Mouse (Mus musculus) hindbrain, embryonic 14.5 days (tissue): ENCODE results near the gene Map3k11. TPM values are rescaled to one million over a fixed set of nuclear protein-coding genes. Genes with fewer than 3 reads are reported as not detected.

Experiments used
- ATAC-seq: fragments of 200-750 bp; cut with Nextera tagmentation; 2 replicates; pipeline ENCODE4 v1.8.0; 2017; ENCODE audit warnings: moderate number of reproducible peaks, mild to moderate bottlenecking, moderate TSS enrichment, moderate library complexity; ENCODE audit not compliant: low FRiP score
- DNase-seq: peaks from one replicate; pipeline ENCODE4 v3.0.0-alpha.2; 2015; ENCODE audit warnings: low spot score
- H3K27ac ChIP-seq: fragments of 300-500 bp; sonication (generic); 2 replicates; pipeline ENCODE4 v1.5.1; 2014; ENCODE audit warnings: mild to moderate bottlenecking, moderate library complexity
- H3K27me3 ChIP-seq: fragments of 300-500 bp; sonication (generic); 2 replicates; pipeline ENCODE4 v1.6.1; 2014; ENCODE audit warnings: mild to moderate bottlenecking, low read length, mixed read lengths; ENCODE audit not compliant: control insufficient read depth, insufficient read depth
- H3K36me3 ChIP-seq: fragments of 300-500 bp; sonication (generic); replicated peaks from 2 replicates; pipeline ENCODE4 v1.6.1; 2014; ENCODE audit not compliant: control insufficient read depth, insufficient read depth
- H3K4me1 ChIP-seq: fragments of 300-500 bp; sonication (generic); replicated peaks from 2 replicates; pipeline ENCODE4 v1.6.1; 2014; ENCODE audit warnings: antibody characterized with exemption, low read length, mixed read lengths; ENCODE audit not compliant: control insufficient read depth, insufficient read depth
- H3K4me2 ChIP-seq: fragments of 300-500 bp; sonication (generic); replicated peaks from 2 replicates; pipeline ENCODE4 v1.6.1; 2014; ENCODE audit warnings: mild to moderate bottlenecking, moderate library complexity
- H3K4me3 ChIP-seq: fragments of 300-500 bp; sonication (generic); replicated peaks from 2 replicates; pipeline ENCODE4 v1.5.1; 2014; ENCODE audit warnings: mild to moderate bottlenecking, low read length
- H3K9ac ChIP-seq: fragments of 300-500 bp; sonication (generic); 2 replicates; pipeline ENCODE4 v1.6.1; 2014
- H3K9me3 ChIP-seq: fragments of 300-500 bp; sonication (generic); 2 replicates; pipeline ENCODE4 v1.6.1; 2016; ENCODE audit warnings: low read length; ENCODE audit not compliant: control insufficient read depth
- WGBS: fragments of 180-500 bp; shearing (Covaris S2); extraction: QIAGEN DNeasy Blood & Tissue Kit; methylation state at CpG from one replicate; pipeline ENCODE4 v1.1.7; 2014; 5-methylcytosine and 5-hydroxymethylcytosine counted together
- polyA plus RNA-seq: library from polyadenylated mRNA; unstranded; fragments of >200 nt; fragmentation: Nextera tagmentation; extraction: Ambion mirVana; gene quantifications from 2 replicates; pipeline ENCODE4 v1.2.1, GENCODE M21; 2014

Gene Map3k11
- polyA plus RNA-seq, 1 experiment from 2014 or later, result 11.5 TPM

- 19% methylated on average over 43 of the region's 43 CpGs for WGBS
- Histone ChIP-seq H3K4me3 (peak overlapping the region; percentile 11; the same call in 1 of the 2 replicates), H3K9ac (peak overlapping the region; percentile 35), H3K36me3 (peaks cover 77% of the 10 kb centered on the region), H3K27me3 (no peaks in the 10 kb centered on the region), H3K27ac (no peak overlapping the region), H3K4me1 (peaks cover 14% of the 10 kb centered on the region), H3K9me3 (no peaks in the 10 kb centered on the region), H3K4me2 (peak overlapping the region; percentile 42)
- DNase-seq (peak; percentile 67), ATAC-seq (peak; percentile 60; the same call in 1 of the 2 replicates)
These were observed 27.5 kb downstream of the Map3k11 start for GRCm38 (mm10) chr19:5715793-5716688.

GRCm38 (mm10) chr19:5716955-5717354 is 28.4 kb downstream of the Map3k11 start:
- no peaks in the 10 kb centered on the region for H3K9me3 ChIP-seq
- DNase-seq (no peak), ATAC-seq (no peak)
- peaks cover 14% of the 10 kb centered on the region for H3K4me1 ChIP-seq
- no peak overlapping the region for H3K4me2 ChIP-seq
- H3K36me3 ChIP-seq, result peaks cover 78% of the 10 kb centered on the region
- no peak overlapping the region for H3K27ac ChIP-seq
- no peak overlapping the region for H3K4me3 ChIP-seq
- no peak overlapping the region for H3K9ac ChIP-seq
- WGBS, result 48% methylated on average over 10 of the region's 10 CpGs
- no peaks in the 10 kb centered on the region for H3K27me3 ChIP-seq

DNA sequence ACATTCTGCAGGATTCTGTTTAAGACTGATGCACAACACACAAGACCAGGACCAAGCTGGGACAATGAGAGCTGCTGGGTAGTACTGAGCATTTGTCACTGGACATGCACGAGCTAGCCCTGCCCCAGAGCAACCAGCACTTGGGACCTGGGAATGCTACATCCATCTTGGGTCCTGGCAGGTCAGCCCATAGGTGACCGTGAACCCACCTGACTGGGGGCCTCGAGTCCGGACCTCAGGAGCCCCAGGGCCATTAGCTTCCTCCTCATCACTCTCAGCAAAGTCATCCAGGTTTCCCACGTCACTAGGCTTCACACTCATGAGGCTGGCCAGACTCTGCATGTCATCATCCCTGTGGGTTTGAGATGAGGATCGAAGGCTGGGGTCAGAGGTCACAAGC is 32.7 kb downstream of the Map3k11 start:
- Histone ChIP-seq H3K4me3 (no peak overlapping the region), H3K4me2 (no peak overlapping the region), H3K9me3 (no peaks in the 10 kb centered on the region), H3K9ac (no peak overlapping the region), H3K36me3 (peaks cover 83% of the 10 kb centered on the region), H3K4me1 (peaks cover 23% of the 10 kb centered on the region), H3K27ac (no peak overlapping the region), H3K27me3 (no peaks in the 10 kb centered on the region)
- DNase-seq, result no peak
- 93% methylated on average over 6 of the region's 6 CpGs for WGBS
- ATAC-seq, result no peak

- Histone ChIP-seq H3K36me3 (peaks cover 79% of the 10 kb centered on the region), H3K4me1 (peaks cover 29% of the 10 kb centered on the region), H3K27ac (no peak overlapping the region), H3K9ac (no peak overlapping the region), H3K4me3 (no peak overlapping the region), H3K9me3 (no peaks in the 10 kb centered on the region), H3K27me3 (no peaks in the 10 kb centered on the region), H3K4me2 (no peak overlapping the region)
- DNase-seq (no peak), ATAC-seq (no peak)
- WGBS, result 93% methylated on average over 7 of the region's 7 CpGs
These were observed 34.4 kb downstream of the Map3k11 start for GRCm38 (mm10) chr19:5722848-5723425.

DNA sequence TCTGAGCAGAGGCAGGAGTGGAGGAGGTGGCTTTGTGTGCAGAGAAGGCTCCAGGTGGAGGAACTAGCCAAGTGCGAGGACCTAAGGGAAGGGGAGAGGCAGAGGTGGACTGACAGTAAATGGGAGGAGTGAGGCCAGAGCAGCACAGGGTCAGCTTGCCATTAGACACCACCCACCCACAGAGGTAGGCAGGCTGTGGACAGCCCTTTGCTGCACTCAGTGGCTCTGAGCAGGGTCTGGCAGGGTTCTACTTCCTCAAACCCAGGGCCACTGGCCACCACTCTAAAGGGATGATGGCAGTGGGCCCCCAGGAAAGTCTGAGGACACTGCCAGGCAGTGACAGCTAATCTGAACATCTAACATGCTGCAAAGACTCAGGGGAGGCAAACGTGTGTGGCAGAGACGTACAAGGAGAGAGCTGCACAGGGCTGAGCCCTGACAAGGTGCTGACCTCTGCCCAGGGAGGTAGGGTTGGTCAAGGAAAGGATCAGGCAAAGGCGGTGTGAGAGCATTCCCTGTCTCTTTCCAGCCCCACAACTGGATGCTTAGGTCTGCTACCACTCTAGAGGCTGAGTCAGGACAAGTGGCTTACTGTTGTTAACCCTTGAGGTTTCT is 35.5 kb downstream of the Map3k11 start:
- no peak for DNase-seq
- peaks cover 68% of the 10 kb centered on the region for H3K36me3 ChIP-seq
- no peaks in the 10 kb centered on the region for H3K9me3 ChIP-seq
- WGBS, result 74% methylated on average over 4 of the region's 4 CpGs
- H3K4me3 ChIP-seq, result no peak overlapping the region
- no peaks in the 10 kb centered on the region for H3K27me3 ChIP-seq
- no peak overlapping the region; the same call in 1 of the 2 replicates for H3K4me2 ChIP-seq
- no peak overlapping the region for H3K9ac ChIP-seq
- H3K4me1 ChIP-seq, result peaks cover 36% of the 10 kb centered on the region
- no peak for ATAC-seq
- no peak overlapping the region for H3K27ac ChIP-seq

DNA sequence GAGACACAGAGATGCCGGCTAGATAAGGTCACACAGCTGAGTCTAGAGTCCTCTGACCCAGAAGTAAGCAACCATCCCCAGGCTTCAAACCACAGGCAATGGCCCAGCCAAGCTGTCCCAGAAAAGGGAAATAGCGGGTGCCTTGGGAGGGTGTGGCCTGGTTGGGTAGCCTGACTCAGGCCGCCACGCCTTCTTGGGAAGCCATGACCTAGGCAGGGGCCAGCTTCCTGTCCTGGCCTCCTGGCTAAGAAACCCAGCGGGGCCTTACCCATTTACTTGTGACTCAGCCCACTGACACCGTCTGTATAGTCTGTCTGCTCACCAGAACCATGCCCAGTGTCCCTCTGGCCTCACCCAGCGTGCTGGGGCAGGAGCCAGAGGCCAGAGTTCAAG is 36.0 kb downstream of the Map3k11 start:
- no peak for ATAC-seq
- 74% methylated on average over 7 of the region's 7 CpGs for WGBS
- no peak for DNase-seq
- Histone ChIP-seq H3K4me1 (peaks cover 36% of the 10 kb centered on the region), H3K9me3 (no peaks in the 10 kb centered on the region), H3K4me3 (0 out of 2 replicates have a peak overlapping the region, but pooled peaks have one; percentile 28), H3K36me3 (peaks cover 63% of the 10 kb centered on the region), H3K27ac (no peak overlapping the region), H3K9ac (0 out of 2 replicates have a peak overlapping the region, but pooled peaks have one; percentile 56), H3K4me2 (no peak overlapping the region), H3K27me3 (no peaks in the 10 kb centered on the region)

DNA sequence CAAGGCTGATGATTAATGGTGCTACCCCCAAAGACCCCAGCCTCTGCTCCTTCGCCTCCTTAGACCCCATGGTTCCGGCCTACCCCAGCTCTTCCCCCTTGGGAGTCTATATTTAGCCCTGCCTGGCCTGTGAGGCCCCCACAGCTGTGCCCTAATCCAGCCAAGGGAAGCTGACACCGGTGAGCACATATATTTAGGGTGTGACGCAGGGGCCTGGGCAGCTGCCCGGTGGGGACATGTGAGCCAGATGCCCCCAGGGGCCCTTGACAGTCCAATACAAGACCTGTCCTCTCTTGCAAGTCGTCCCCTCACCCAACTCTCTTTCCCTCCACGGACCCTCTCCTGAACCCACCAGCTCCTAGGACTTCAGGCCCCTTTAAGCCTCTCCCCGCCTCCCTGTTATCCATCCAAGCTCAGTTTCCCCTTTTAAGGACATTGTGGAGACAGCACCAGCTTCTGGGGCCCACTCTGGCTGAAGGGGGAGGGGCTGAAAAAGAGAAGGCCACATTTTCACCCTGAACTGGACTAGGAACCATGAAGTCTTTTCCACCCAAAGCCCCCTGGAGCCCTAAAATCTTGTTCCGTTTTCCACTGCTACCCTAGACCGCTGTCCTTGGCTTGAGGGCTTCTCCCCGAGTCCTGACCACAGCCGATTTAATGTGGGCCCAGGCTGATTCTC is 36.6 kb downstream of the Map3k11 start:
- no peak overlapping the region for H3K27ac ChIP-seq
- H3K36me3 ChIP-seq, result peaks cover 58% of the 10 kb centered on the region
- ATAC-seq (no peak), DNase-seq (no peak)
- peak overlapping the region; percentile 100 for H3K4me2 ChIP-seq
- H3K9me3 ChIP-seq, result no peaks in the 10 kb centered on the region
- peaks cover 43% of the 10 kb centered on the region for H3K4me1 ChIP-seq
- H3K9ac ChIP-seq, result peak overlapping the region; percentile 56
- 73% methylated on average over 12 of the region's 12 CpGs for WGBS
- H3K27me3 ChIP-seq, result no peaks in the 10 kb centered on the region
- H3K4me3 ChIP-seq, result peak overlapping the region; percentile 28

- Histone ChIP-seq H3K4me2 (peak within 1 kb of the TSS; percentile 100), H3K36me3 (peaks cover 53% of the 10 kb centered on the region), H3K4me1 (peaks cover 49% of the 10 kb centered on the region), H3K9me3 (no peaks in the 10 kb centered on the region), H3K4me3 (peak within 1 kb of the TSS; percentile 89), H3K27me3 (no peaks in the 10 kb centered on the region), H3K27ac (no peak within 1 kb of the TSS), H3K9ac (peak within 1 kb of the TSS; percentile 99)
- 15% methylated on average over 45 of the region's 49 CpGs for WGBS
- ATAC-seq (no peak), DNase-seq (no peak)
These were observed 37.4 kb downstream of the Map3k11 start, which contains the start of gene Ehbp1l1 for GRCm38 (mm10) chr19:5725767-5726515. Ehbp1l1 (minus strand) TSS chr19:5726317.
